Mouse (Mus musculus): Measurements from ENCODE around the gene 4930556J24Rik.
"Not testable (repeated sequence)": the region's sequence is repeated elsewhere in the genome, so short reads cannot be mapped to it uniquely, and the experiment has no call there.

Gene 4930556J24Rik

DNA sequence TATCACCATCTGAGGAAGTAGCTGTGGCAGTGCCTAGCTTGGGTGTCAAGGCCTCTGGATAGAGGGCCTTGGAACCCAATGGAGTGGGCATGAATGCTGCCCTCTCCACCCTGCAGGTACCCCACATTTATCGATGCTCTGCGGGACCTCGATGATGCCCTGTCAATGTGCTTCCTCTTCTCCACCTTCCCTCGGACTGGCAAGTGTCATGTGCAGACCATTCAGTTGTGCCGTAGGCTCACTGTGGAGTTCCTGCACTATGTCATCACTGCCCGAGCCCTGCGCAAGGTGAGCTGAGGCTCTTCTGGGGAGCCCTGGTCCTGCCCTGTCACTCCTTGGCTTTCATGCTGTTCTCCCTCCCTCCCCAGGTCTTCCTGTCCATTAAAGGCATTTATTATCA, 3.5 kb downstream of the 4930556J24Rik start:
- DNase-seq (ENCODE audit: low read depth) = no peak

DNA sequence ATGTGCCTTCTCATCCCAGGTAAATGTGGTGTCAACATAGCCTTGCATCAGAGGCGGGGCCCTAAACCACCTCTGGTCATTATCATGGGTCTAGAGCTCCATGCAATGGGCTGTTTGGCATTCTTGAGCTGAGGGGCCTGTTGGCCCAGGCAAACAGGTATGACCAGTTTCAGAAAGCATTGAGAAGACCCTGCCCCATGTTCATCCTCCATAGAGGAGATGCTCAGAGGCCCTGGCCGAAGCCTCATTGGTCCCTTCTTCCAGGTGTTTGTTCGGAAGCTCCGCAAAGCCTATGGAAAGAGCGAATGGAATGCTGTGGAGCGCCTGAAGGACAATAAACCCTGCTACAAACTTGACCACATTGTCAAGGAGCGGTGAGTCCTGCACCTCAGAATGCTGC, 6.2 kb downstream of the 4930556J24Rik start:
- DNase-seq (ENCODE audit: low read depth) = no peak

DNA sequence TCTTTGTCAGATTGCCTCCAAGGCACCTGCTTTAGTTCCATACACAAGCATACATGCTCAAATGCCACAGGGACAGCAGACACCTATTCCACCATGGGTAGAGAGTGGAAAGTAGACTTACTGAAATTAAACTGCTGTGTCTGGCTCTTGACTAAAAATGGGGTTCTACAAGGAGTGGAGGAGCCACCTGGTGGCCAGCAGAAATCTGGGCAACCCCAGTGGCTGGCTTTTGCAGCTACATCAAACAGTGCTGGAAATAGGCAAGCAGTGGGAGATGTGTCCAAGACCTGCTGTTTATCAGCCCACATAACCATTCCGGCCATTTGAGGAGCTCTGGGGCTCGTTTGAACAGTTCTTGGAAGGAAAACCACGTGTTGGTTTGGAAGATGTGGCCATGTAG, 6.7 kb downstream of the 4930556J24Rik start:
- DNase-seq (ENCODE audit: low read depth) = peak; percentile 7

DNA sequence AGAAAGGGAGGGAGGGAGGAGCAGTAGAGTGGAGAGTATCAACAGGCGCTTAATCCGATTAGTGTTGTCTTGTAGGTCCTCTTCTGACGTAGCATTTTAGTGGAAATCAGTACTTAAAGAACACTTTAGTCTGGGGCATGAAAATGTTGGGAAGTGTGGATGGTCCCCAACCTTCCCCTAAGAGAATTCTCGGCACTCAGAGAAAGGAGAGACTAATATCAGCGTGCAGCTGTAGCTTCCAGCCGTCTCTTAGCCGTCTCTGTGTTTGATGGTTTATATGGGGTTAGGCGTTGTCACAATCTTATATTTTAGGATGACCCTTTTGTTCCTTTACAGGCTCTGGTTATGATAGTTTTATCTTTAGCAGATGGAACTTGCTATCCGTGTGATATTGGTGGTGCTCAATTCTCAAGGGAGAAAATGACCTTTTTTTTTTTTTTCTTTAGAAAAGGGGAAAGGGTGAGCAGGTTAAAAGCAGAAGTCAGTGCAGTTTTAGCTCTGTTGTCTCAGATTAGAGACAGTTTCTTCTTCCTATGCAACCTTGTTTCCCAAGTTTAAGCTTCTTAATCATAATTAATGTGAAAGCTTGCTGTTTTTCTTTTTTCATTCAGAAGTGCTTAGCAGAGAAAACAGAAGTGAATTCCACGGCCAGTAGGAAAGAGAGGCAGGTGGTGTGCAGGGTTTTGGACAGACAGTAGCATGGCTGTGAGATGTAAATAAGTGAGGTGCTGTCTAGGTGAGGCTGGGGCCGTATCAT, 12.0 kb downstream of the 4930556J24Rik start:
- DNase-seq (ENCODE audit: low read depth) = peak; percentile 22

DNA sequence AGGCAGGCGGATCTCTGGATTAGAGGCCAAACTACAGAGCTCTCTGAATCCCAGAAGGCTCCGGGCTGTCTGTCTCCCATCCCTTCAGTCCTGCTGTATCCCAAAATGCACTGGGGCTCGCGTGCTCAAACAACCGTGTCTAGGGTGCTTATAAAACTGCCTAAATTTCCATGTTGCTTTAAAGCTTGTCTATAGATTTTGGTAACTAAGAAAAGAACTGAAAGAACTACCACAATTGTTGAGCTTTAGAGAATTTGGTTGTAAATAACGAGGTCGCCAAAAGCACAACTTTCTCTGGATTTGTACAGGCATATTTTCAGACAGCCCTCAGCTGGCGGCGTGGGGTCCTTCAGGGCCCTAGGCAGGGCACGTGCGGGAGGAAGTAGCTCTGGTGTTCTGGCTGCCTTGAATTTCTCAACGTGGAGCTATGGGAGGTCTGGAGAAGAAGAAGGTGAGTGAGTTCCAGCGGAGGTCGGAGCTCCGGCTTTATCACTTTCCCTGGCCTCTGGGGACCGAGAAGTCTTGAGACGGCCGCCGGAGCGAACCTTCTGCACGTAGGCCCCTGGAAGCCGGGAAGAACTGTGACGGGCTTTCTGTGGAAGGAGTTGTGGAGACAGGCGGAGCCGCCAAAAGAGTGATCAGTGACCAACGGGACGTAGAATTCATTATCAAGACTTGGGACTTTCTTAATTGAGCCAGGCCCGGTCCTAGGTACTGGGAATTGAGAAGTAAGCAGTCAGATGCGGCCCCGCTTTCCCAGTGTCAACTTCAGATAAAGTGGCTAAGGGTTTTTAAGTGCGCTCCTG, 12.8 kb downstream of the 4930556J24Rik start, which contains the start of gene Pes1:
Pes1 (plus strand) TSS at position 366 of the 806 bp plus-strand sequence.
- DNase-seq (ENCODE audit: low read depth) = peak; percentile 95

DNA sequence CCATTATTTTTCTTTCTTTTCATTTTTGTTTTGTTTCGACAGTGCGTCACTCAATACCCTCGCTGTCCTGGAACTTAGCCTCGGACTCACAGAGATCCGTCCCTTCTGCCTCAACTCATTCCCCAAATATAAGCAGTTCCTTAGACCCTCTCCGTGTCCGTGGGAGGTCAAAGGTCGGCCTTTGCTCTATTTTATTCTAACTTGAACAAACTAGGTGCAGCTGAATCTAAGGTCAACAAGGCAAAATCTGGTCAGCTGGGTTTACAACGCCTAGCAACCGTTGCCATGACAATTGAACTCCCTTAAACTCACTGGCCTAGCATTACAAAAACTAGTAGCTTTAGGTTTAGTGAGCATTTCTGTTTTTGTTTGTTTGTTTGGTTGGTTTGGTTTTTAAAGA, 13.4 kb downstream of the 4930556J24Rik start:
- no peak for DNase-seq (ENCODE audit: low read depth)

DNA sequence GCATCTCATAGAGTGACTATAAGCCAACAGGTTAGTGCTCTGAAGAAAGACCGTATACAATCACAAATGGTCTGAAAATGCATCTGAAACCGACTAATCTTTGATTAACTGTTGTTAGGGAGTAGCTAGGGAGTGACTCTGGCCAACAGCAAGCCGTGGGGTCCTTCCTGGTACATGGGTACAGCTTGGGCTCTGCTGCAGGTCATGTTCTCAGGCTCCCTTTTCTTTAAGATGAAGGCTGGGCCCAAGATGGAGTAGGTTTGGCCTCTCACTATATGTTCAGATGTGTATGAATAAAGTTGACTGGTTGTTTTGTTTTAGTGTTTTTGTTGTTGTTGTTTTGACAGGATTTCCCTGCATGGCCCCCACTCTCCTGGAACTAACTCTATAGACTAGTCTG, 14.8 kb downstream of the 4930556J24Rik start:
- DNase-seq (ENCODE audit: low read depth) = no peak

DNA sequence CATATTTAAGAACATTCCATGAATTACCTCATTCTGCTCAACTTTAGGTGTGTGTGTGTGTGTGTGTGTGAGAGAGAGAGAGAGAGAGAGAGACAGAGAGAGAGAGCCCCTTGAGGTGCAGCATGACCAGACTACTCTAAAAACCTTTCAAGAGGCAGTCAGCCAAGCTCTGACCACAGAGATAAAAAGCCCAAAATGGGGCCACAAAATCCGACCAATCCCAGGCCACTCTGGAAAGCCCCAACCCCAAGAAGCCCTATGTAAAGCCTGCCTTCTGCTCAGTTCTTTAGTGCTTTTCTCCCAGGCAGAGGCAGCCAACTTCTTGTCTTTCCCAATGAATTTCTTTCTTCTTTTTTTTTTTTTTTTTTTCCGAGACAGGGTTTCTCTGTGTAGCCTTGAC, 15.7 kb downstream of the 4930556J24Rik start:
- no peak for DNase-seq (ENCODE audit: low read depth)

DNA sequence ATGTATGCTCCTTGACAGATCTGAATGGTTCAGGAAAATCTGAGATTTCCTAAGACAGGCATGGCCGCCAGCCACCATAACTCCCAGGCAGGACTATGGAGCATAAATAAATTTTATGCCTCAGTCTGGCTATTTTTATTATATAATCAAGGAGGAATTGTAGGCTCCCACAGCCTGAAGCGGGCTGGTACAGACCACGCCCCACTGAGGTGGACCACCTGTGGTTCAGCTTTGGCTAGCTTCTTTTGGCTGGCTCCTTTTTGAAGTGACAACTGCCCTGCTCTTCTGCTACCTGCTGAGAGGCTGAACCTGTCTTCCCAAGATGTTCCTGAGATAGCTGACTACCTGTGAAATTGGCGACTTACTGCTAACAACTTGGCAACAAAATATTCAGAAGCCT, 21.2 kb downstream of the 4930556J24Rik start:
- not testable (repeated sequence) for DNase-seq (ENCODE audit: low read depth)

DNA sequence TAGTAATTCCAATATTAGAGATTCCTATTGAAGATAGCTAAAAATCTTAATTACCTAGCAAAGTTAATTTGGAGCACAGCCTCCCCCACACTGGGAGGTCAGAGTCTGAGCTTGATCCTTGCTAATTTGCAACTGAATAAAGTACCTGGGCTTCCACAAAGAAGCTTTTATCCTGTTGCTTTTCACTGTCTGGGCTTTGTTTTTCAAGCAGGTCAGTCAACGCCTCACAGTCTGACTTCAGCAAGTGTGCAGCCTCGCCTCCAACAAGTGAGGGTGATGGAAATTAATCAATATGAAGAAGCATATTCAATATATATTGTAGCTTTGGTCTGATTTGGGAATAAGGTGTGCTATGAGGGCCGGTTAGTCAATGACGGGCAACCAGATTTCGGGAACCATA, 21.7 kb downstream of the 4930556J24Rik start:
- DNase-seq (ENCODE audit: low read depth) = not testable (repeated sequence)

DNA sequence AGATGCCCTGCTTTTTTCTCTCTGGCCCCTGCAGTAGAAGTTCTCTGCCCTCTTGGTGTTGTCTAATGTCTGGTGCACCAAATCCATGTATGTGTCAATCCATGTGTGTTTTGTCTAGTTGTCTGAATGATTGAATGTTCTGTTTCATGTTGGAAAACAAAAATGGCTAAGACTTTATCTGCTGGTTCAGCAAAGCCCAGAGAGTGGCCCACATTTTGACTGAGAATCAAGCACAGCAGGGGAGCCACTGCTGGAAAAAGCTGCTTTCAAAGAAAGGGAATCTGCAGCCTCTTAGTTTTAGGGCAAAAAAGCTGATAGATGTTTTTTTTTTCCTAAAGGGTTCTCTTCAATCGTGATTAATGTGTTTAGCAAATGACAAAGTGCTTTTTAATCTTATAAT, 30.2 kb downstream of the 4930556J24Rik start:
- no peak for DNase-seq (ENCODE audit: low read depth)

DNA sequence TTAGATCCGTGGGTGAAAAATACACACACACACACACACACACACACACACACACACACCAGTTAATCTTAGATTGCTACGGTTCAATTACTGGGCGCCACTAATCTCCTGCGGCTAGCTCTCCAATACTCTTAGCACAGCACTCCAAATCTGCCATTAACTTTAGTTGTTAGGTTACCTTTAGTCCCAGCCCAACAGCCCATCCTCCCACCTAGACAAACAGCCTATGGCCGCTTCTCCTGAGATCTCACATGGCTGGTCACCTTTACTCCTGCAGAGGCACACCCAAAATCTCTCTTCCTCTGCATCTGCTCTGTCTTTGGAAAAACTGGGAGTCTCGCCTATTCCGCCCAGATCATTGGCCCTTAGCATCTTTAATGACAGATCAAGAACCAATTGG, 35.2 kb downstream of the 4930556J24Rik start:
- no peak for DNase-seq (ENCODE audit: low read depth)

DNA sequence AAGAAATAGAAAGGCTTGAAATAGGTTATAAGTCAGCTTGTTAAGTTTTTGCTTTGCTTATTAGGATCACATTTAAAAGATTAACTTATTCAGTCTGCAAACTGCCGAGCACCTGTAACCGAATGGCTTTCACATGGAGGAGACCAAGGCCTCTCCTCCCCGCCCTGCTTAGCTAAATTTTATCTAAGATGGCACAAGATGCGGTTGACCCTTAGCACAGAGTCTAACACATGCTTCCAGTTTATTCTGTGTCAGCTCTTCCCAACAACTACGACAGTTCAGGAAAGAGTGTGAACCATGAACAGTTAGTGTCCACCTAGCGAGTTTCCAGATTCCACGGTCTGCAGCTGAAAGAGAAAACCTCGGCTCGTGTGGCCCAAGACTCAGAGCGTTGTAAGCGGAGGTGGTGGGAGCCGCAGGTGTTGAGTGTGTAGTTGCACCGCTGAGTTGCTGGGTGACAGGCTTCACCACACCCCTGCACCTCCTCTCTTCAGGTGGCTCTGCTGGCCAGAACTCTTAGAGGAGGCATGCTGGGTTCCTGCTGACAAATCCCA, 39.2 kb downstream of the 4930556J24Rik start:
- DNase-seq (ENCODE audit: low read depth) = no peak

DNA sequence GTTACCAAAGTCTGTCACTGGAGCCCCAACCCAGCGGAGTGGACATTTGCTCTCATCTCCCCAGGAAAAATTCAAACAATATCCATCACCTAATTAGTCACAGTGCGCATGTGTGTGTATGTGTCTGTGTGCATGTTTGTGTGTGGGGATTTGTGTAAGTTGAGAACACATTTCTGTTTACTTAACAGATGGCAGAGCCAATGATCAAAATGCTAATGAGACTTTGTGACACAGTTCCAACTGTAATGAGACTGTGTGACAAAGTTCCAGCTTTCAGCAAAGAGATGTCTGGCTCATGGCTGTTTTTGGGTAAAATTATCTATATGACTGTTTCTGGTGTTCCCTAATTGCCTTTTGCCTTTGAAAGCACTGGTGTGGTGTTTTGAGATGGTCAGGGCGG, 40.3 kb downstream of the 4930556J24Rik start:
- no peak for DNase-seq (ENCODE audit: low read depth)

DNA sequence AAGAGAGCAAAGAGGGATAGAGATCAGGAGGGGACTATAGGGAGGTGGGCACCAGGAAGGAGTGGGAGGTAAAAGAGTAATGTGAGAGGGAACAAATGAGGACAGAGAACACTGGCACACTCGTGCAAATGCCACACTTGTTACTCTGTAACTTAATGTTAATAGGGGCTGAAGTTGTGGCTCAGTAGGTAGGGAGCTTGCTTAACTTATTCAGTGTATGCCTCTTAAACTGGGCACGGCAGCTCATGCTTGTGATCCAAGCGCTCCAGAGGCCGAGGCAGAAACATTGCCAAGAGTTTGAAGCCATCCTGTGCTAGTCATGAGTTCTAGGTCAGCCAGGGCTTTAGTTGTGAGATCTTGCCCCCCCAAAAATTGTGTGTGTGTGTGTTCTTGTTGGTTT, 41.4 kb downstream of the 4930556J24Rik start:
- no peak for DNase-seq (ENCODE audit: low read depth)

DNA sequence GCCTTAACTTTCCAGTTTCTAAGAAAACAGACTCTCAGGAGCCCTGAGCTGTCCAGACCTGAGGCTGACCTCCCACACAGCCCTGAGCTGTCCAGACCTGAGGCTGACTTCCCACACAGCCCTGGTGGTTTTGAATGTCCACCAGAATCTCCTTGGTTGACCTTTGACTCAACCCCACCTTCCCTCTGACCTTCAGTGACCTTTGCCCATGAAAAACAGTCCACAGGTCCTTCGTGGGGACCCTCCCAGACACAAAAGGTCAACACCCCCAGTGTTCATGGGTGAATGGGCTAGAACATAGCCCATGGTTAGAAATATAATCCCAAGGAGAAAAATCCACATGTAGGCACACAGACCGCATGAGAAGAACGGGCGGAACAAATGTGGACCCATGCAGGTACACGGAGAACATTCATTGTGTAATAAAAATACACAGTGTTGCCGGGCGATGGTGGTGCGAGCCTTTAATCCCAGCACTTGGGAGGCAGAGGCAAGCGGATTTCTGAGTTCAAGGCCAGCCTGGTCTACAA, 42.8 kb downstream of the 4930556J24Rik start:
- DNase-seq (ENCODE audit: low read depth) = no peak

DNA sequence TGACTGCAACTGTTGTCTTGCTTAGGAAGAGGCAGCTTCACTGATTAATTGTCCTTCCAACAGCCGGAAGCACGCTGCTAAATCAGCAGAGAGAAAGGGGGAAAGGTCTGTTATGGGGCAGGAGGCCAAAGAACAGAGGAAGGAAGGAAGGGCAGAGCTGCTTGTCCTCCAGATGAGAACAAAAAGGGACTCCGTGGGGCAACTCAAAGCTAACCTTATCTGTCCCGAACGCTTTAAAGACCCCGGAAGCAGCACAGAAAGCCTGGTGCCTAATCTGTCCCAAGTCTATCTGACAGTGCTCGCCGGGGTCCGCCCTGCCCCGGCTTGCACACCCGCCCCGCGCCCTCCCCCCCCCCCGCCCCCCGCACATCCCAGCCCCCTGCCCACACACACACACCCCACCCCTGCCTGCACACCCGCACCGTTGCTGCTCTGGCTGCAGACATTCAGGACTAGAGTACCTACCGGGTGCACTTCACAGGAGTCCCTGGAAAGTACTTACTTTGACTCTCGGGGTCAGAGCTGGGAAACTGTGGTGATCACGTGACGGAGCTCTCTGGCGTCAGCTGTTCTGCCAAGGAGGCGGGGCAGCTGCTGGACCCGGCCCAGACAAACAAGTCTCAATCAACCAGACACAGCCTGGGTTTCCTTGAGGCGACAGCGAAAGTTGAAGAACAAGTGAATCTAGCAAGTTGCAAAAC, 44.9 kb downstream of the 4930556J24Rik start, which contains the start of gene Tcn2:
Tcn2 (minus strand) TSS at position 649 of the 701 bp plus-strand sequence.
- DNase-seq (ENCODE audit: low read depth) = peak; percentile 79

DNA sequence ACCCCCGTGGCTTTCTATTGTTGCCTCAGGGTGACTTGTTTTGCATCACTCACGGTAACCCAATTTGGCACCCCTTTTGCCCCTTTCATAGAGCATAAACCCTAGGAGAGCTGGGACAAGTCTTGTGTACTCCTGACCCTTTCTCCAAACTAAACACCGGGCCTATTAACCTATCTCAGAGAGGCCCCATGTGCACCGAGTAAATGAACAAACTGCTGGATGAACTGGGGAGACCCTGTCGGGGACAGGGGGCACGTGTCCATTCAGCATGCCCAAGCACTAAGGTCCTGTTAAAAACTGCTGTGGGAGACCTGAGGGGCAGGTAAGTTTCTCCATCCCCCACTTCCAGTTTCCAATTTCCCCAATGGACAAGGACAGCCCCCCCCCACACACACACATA, 45.6 kb downstream of the 4930556J24Rik start:
- DNase-seq (ENCODE audit: low read depth) = no peak

DNA sequence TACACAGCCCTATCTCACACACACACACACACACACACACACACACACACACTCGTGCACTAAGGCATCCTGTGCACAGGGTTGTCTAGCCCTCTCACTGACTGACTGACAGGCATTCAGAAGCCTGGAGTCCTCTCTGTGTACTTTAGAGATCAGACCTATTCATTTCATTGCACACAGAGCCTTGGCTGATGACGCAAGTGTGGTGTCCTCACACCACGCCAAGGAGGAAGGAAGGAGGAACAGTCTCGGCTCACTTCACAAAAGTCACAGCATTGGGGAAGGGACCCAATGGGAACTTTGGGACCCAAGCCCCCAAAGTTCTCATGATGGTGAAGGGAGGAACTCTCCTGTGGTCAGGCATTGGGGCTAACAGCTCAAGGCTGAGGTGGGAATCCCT, 46.6 kb downstream of the 4930556J24Rik start:
- DNase-seq (ENCODE audit: low read depth) = no peak

DNA sequence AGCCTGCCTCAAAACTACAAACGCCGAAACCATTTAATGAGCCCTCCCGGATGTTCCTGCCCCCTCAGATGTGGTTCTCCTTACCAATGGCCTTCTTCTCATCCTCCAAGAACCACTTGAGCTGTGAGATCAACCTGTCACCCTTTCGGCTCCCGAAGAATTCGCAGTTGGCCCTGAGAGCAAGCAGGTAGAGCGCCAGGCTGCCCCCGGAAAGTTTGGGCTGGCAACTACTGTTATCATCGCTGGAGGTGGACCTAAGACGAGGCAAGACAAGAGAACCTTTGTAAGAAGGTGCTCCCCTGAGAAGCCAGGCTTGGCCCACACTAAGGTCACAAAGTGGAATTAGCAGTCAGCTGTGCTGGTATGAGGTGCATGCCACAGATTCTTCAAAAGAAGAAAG, 50.7 kb downstream of the 4930556J24Rik start:
- DNase-seq (ENCODE audit: low read depth) = no peak

DNA sequence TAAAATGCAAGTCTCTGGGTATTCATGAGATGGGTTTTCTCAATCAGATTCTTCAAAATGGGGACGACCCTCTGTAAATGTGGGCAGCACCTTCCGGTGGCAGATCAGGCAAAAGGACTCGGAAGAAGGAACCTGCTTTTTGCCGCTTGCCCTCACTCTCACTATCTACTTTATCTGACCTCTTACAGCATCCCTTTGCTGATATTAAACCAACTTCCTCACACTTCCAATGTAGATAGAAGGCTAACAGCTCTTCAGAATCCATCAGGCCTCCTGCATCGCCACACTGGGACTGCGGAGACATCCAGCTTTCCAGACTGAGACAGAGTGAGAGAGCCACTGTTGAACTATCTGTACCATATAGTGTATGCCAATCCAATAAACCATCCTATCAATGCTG, 53.8 kb downstream of the 4930556J24Rik start:
- DNase-seq (ENCODE audit: low read depth) = no peak

DNA sequence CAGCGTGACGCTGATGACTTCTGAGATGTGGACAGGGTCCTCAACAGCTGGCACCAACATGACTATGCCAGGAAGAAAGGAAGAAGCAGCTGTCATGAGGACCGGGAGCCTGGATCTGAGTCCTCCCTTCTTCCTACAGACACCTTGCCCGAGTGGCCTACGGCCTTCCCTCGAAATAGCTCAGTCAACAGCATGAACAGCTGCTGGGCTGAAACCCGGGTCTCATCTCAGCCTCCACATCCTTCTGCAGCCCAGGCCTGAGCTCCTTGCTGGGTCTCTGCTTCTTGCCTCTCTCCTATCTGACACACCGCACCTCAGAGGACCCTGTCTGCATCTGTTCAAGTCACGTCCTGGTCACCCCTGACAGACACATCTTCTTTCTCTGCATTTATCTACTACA, 54.5 kb downstream of the 4930556J24Rik start:
- no peak for DNase-seq (ENCODE audit: low read depth)

Data from induced T-regulatory cell, adult 2 months (primary cell).